Mouse (Mus musculus) limb, embryonic 14.5 days (tissue): ENCODE data around the gene Tsc22d1. TPM values are rescaled to one million over a fixed set of nuclear protein-coding genes. Genes with fewer than 3 reads are reported as not detected.

ENCODE experiments used
- ATAC-seq: fragments of 200-750 bp; cut with Nextera tagmentation; 2 replicates; pipeline ENCODE4 v1.8.0; 2017; ENCODE audit warnings: low read depth, moderate number of reproducible peaks, moderate TSS enrichment; ENCODE audit not compliant: low FRiP score
- DNase-seq: peaks from one replicate; pipeline ENCODE4 v3.0.0-alpha.2; 2015; ENCODE audit warnings: low spot score
- H3K27ac ChIP-seq: fragments of 300-500 bp; sonication (generic); replicated peaks from 2 replicates; pipeline ENCODE4 v1.5.1; 2014; ENCODE audit warnings: low read depth, mild to moderate bottlenecking, low read length, moderate library complexity, mixed read lengths
- H3K27me3 ChIP-seq: fragments of 300-500 bp; sonication (generic); 2 replicates; pipeline ENCODE4 v1.6.1; 2014; ENCODE audit warnings: low read length, mixed read lengths; ENCODE audit not compliant: control insufficient read depth, insufficient read depth
- H3K36me3 ChIP-seq: fragments of 300-500 bp; sonication (generic); 2 replicates; pipeline ENCODE4 v1.6.1; 2014; ENCODE audit warnings: mild to moderate bottlenecking, low read length, moderate library complexity, mixed read lengths; ENCODE audit not compliant: control insufficient read depth, insufficient read depth
- H3K4me1 ChIP-seq: fragments of 300-500 bp; sonication (generic); 2 replicates; pipeline ENCODE4 v1.6.1; 2014; ENCODE audit warnings: antibody characterized with exemption, low read length, mixed read lengths; ENCODE audit not compliant: control insufficient read depth, insufficient read depth
- H3K4me2 ChIP-seq: fragments of 300-500 bp; sonication (generic); replicated peaks from 2 replicates; pipeline ENCODE4 v1.6.1; 2014; ENCODE audit warnings: low read depth, mild to moderate bottlenecking, low read length, moderate library complexity; ENCODE audit not compliant: severe bottlenecking
- H3K4me3 ChIP-seq: fragments of 300-500 bp; sonication (generic); replicated peaks from 2 replicates; pipeline ENCODE4 v1.5.1; 2014; ENCODE audit warnings: low read length
- H3K9ac ChIP-seq: fragments of 300-500 bp; sonication (generic); 2 replicates; pipeline ENCODE4 v1.6.1; 2014; ENCODE audit warnings: mild to moderate bottlenecking, low read depth, low read length, moderate library complexity; ENCODE audit not compliant: severe bottlenecking
- H3K9me3 ChIP-seq: fragments of 300-500 bp; sonication (generic); 2 replicates; pipeline ENCODE4 v1.6.1; 2016; ENCODE audit warnings: low read length; ENCODE audit not compliant: control insufficient read depth
- POLR2A ChIP-seq: fragments of 200-500 bp; IDR thresholded peaks from 2 replicates; pipeline ENCODE4 v1.8.0; 2012; ENCODE audit warnings: inconsistent platforms, mild to moderate bottlenecking, moderate library complexity, borderline replicate concordance; ENCODE audit not compliant: insufficient read depth, insufficient read length; ENCODE audit errors: extremely low read depth
- WGBS: fragments of 180-500 bp; shearing (Covaris S2); extraction: QIAGEN DNeasy Blood & Tissue Kit; methylation state at CpG from one replicate; pipeline ENCODE4 v1.1.7; 2014; 5-methylcytosine and 5-hydroxymethylcytosine counted together
- polyA plus RNA-seq, 2 experiments: library from polyadenylated mRNA; depleted of rRNA in 1 of 2; stranded (reverse) in 1 of 2; unstranded in 1 of 2; fragments of >200 nt; fragmentation: Nextera tagmentation in 1 of 2; extraction: Ambion mirVana in 1 of 2; gene quantifications; 2 replicates each; pipeline versions ENCODE4 v1.2.1 to v1.2.3; 2012 to 2014

Gene Tsc22d1
- polyA plus RNA-seq, 2 experiments, result 506 to 686 TPM

DNA sequence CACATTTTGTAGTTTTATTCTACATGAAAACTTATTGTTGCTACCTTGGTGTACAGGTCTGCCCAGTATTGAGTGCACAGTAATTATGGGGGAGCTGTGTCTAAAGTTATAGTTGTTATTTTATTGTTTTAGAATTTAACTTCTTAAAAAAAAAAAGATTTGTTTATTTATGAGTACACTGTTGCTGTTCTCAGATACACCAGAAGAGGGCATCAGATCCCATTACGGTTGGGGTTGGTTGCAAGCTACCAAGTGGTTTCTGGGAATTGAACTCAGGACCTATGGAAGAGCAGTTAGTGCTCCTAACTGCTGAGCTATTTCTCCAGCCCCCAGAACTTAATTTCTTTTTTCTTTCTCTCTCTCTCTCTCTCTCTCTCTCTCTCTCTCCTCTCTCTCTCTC is 59.4 kb downstream of the Tsc22d1 start:
- Histone ChIP-seq H3K4me3 (no peak overlapping the region), H3K9me3 (no peaks in the 10 kb centered on the region), H3K27me3 (no peaks in the 10 kb centered on the region), H3K9ac (no peak overlapping the region), H3K27ac (no peak overlapping the region), H3K36me3 (no peaks in the 10 kb centered on the region), H3K4me1 (no peaks in the 10 kb centered on the region), H3K4me2 (no peak overlapping the region)
- DNase-seq (no peak), ATAC-seq (no peak)
- WGBS, result 57% methylated on average over 1 of the region's 1 CpGs
- TF ChIP-seq POLR2A, result no peak

DNA sequence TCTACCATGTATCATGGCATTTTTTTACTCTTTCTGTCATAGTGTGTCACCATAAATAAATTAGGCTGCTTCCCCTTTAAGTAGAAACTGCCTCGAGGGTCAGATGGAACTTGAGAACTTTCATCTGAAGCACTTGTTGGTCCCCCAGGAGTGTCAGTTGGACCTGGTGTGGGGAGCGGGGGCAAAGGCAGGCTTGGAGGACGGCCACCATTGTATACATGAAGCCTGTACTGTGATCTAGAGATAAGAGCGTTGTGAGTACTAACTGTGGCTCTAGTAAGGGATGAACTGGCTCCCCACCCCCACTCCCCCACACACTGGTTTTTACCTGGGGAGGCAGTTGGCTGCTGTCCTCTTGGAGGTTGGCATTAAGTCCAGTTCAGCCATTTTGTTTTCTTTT is 62.0 kb downstream of the Tsc22d1 start:
- no peak overlapping the region for H3K9ac ChIP-seq
- H3K9me3 ChIP-seq, result no peaks in the 10 kb centered on the region
- no peak for TF ChIP-seq POLR2A
- peaks cover 5% of the 10 kb centered on the region for H3K4me1 ChIP-seq
- 38% methylated on average over 4 of the region's 4 CpGs for WGBS
- H3K27ac ChIP-seq, result no peak overlapping the region
- H3K27me3 ChIP-seq, result no peaks in the 10 kb centered on the region
- 0 out of 2 replicates have a peak, but pooled peaks cover 4% of the 10 kb centered on the region for H3K36me3 ChIP-seq
- no peak overlapping the region for H3K4me2 ChIP-seq
- DNase-seq (no peak), ATAC-seq (no peak)
- H3K4me3 ChIP-seq, result no peak overlapping the region

GRCm38 (mm10) chr14:76478076-76478475 is 63.3 kb downstream of the Tsc22d1 start:
- Histone ChIP-seq H3K9ac (no peak overlapping the region), H3K27ac (no peak overlapping the region), H3K27me3 (no peaks in the 10 kb centered on the region), H3K4me3 (no peak overlapping the region), H3K4me1 (peaks cover 5% of the 10 kb centered on the region), H3K9me3 (no peaks in the 10 kb centered on the region), H3K4me2 (no peak overlapping the region), H3K36me3 (0 out of 2 replicates have a peak, but pooled peaks cover 4% of the 10 kb centered on the region)
- no peak for ATAC-seq
- TF ChIP-seq POLR2A, result no peak
- 86% methylated on average over 2 of the region's 2 CpGs for WGBS
- no peak for DNase-seq

GRCm38 (mm10) chr14:76478616-76479015 is 63.9 kb downstream of the Tsc22d1 start:
- no peak overlapping the region for H3K27ac ChIP-seq
- no peak for ATAC-seq
- WGBS, result 48% methylated on average over 6 of the region's 6 CpGs
- H3K4me2 ChIP-seq, result no peak overlapping the region
- TF ChIP-seq POLR2A, result no peak
- no peak for DNase-seq
- H3K4me1 ChIP-seq, result peaks cover 5% of the 10 kb centered on the region
- no peak overlapping the region for H3K4me3 ChIP-seq
- H3K27me3 ChIP-seq, result no peaks in the 10 kb centered on the region
- H3K9ac ChIP-seq, result no peak overlapping the region
- no peaks in the 10 kb centered on the region for H3K9me3 ChIP-seq
- 0 out of 2 replicates have a peak, but pooled peaks cover 4% of the 10 kb centered on the region for H3K36me3 ChIP-seq

- no peak for TF ChIP-seq POLR2A
- no peak overlapping the region for H3K4me3 ChIP-seq
- no peak overlapping the region for H3K9ac ChIP-seq
- peaks cover 5% of the 10 kb centered on the region for H3K4me1 ChIP-seq
- DNase-seq (peak; percentile 58), ATAC-seq (peak; percentile 74)
- H3K27ac ChIP-seq, result no peak overlapping the region
- H3K27me3 ChIP-seq, result no peaks in the 10 kb centered on the region
- H3K36me3 ChIP-seq, result 0 out of 2 replicates have a peak, but pooled peaks cover 4% of the 10 kb centered on the region
- 24% methylated on average over 6 of the region's 6 CpGs for WGBS
- H3K9me3 ChIP-seq, result no peaks in the 10 kb centered on the region
- no peak overlapping the region for H3K4me2 ChIP-seq
Measured at GRCm38 (mm10) chr14:76479867-76480266, 65.1 kb downstream of the Tsc22d1 start.

DNA sequence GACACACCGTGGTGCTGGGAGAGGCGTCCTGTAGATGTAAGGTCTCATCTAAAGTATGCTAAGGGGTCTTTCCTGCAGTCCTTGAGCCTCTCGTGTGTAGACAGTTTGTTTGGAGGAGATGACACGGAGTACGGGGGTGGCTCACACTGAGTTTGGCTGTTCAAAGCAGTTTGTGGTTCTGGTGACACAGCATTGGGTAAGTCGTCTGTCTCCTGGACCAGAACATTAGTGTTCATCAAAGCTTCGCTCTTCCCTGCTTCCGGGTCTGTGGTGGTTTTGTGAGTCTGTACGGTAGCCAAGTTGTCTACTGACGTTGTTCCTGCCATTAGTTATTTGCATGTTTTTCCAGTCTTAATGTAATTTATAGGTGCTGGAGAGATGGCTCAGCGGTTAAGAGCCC is 65.7 kb downstream of the Tsc22d1 start:
- no peak overlapping the region for H3K4me3 ChIP-seq
- H3K9ac ChIP-seq, result no peak overlapping the region
- WGBS, result 93% methylated on average over 11 of the region's 11 CpGs

More for the DNA sequence above, 65.7 kb downstream of the Tsc22d1 start:
- Histone ChIP-seq H3K27ac (no peak overlapping the region), H3K36me3 (0 out of 2 replicates have a peak, but pooled peaks cover 4% of the 10 kb centered on the region), H3K27me3 (no peaks in the 10 kb centered on the region), H3K4me1 (peaks cover 5% of the 10 kb centered on the region), H3K9me3 (no peaks in the 10 kb centered on the region), H3K4me2 (no peak overlapping the region)
- no peak for TF ChIP-seq POLR2A
- ATAC-seq (no peak), DNase-seq (no peak)
